Mouse (Mus musculus) stomach, embryonic 14.5 days (tissue): Measurements from ENCODE around the gene Plekhj1. TPM values are rescaled to one million over a fixed set of nuclear protein-coding genes. Genes with fewer than 3 reads are reported as not detected.
"Not testable (repeated sequence)": the region's sequence is repeated elsewhere in the genome, so short reads cannot be mapped to it uniquely, and the experiment has no call there.

Source experiments
- ATAC-seq: fragments of 200-750 bp; cut with Nextera tagmentation; 2 replicates; pipeline ENCODE4 v1.8.0; 2017; ENCODE audit warnings: low read depth, moderate TSS enrichment; ENCODE audit not compliant: insufficient number of reproducible peaks, insufficient read depth, low FRiP score
- H3K27ac ChIP-seq: fragments of 300-500 bp; sonication (generic); 2 replicates; pipeline ENCODE4 v1.5.1; 2014; ENCODE audit warnings: mild to moderate bottlenecking, low read length, moderate library complexity, mixed read lengths
- H3K27me3 ChIP-seq: fragments of 300-500 bp; sonication (generic); 2 replicates; pipeline ENCODE4 v1.6.1; 2014; ENCODE audit warnings: low read length, control low read depth, mixed read lengths; ENCODE audit not compliant: control insufficient read depth, insufficient read depth
- H3K36me3 ChIP-seq: fragments of 300-500 bp; sonication (generic); 2 replicates; pipeline ENCODE4 v1.6.1; 2014; ENCODE audit warnings: mild to moderate bottlenecking, control low read depth, low read length, moderate library complexity, mixed read lengths; ENCODE audit not compliant: control insufficient read depth, insufficient read depth
- H3K4me1 ChIP-seq: fragments of 300-500 bp; sonication (generic); 2 replicates; pipeline ENCODE4 v1.6.1; 2014; ENCODE audit warnings: low read length, control low read depth, mixed read lengths; ENCODE audit not compliant: control insufficient read depth, insufficient read depth
- H3K4me2 ChIP-seq: fragments of 300-500 bp; sonication (generic); replicated peaks from 2 replicates; pipeline ENCODE4 v1.6.1; 2014; ENCODE audit warnings: low read depth, low read length, control low read depth
- H3K4me3 ChIP-seq: fragments of 300-500 bp; sonication (generic); 2 replicates; pipeline ENCODE4 v1.5.1; 2014; ENCODE audit warnings: low read depth, low read length, control low read depth
- H3K9ac ChIP-seq: fragments of 300-500 bp; sonication (generic); replicated peaks from 2 replicates; pipeline ENCODE4 v1.6.1; 2014; ENCODE audit warnings: low read depth, mild to moderate bottlenecking, control low read depth, low read length, moderate library complexity, mixed read lengths
- H3K9me3 ChIP-seq: fragments of 300-500 bp; sonication (generic); 2 replicates; pipeline ENCODE4 v1.6.1; 2016; ENCODE audit warnings: low read depth, low read length, control low read depth; ENCODE audit not compliant: control insufficient read depth
- WGBS: fragments of 180-500 bp; shearing (Covaris S2); extraction: QIAGEN DNeasy Blood & Tissue Kit; methylation state at CpG from one replicate; pipeline ENCODE4 v1.1.7; 2014; 5-methylcytosine and 5-hydroxymethylcytosine counted together
- polyA plus RNA-seq: library from polyadenylated mRNA; unstranded; fragments of >200 nt; fragmentation: Nextera tagmentation; extraction: Ambion mirVana; gene quantifications from 2 replicates; pipeline ENCODE4 v1.2.1, GENCODE M21; 2014

Gene Plekhj1
- polyA plus RNA-seq, 1 experiment from 2014 or later, result 116 TPM

- H3K9me3 ChIP-seq, H3K27ac ChIP-seq, ATAC-seq, H3K9ac ChIP-seq, H3K4me2 ChIP-seq, H3K4me3 ChIP-seq, H3K27me3 ChIP-seq: not testable (repeated sequence)
- Histone ChIP-seq H3K36me3 (peaks cover 13% of the 10 kb centered on the region), H3K4me1 (peaks cover 21% of the 10 kb centered on the region)
- 81% methylated on average over 7 of the region's 9 CpGs for WGBS
These were observed 30.2 kb upstream of the Plekhj1 start for GRCm38 (mm10) chr10:80828587-80828986.

GRCm38 (mm10) chr10:80827870-80828420 is 29.5 kb upstream of the Plekhj1 start:
- H3K4me3 ChIP-seq, result peak overlapping the region; percentile 71
- no peak overlapping the region for H3K27ac ChIP-seq
- H3K36me3 ChIP-seq, result peaks cover 13% of the 10 kb centered on the region
- H3K27me3 ChIP-seq, result no peaks in the 10 kb centered on the region
- peak overlapping the region; percentile 97 for H3K4me2 ChIP-seq
- H3K9me3 ChIP-seq, result no peaks in the 10 kb centered on the region
- 76% methylated on average over 10 of the region's 10 CpGs for WGBS
- ATAC-seq, result no peak
- peak overlapping the region; percentile 95; the same call in 1 of the 2 replicates for H3K9ac ChIP-seq
- peaks cover 21% of the 10 kb centered on the region for H3K4me1 ChIP-seq

- peaks cover 21% of the 10 kb centered on the region for H3K4me1 ChIP-seq
- no peaks in the 10 kb centered on the region for H3K27me3 ChIP-seq
- peak overlapping the region; percentile 71 for H3K4me3 ChIP-seq
- peak overlapping the region; percentile 97 for H3K4me2 ChIP-seq
- H3K9ac ChIP-seq, result peak overlapping the region; percentile 95
- H3K36me3 ChIP-seq, result peaks cover 13% of the 10 kb centered on the region
- H3K9me3 ChIP-seq, result no peaks in the 10 kb centered on the region
- peak overlapping the region; percentile 90 for H3K27ac ChIP-seq
- WGBS, result 8% methylated on average over 29 of the region's 29 CpGs
- no peak for ATAC-seq
These were observed 28.8 kb upstream of the Plekhj1 start for GRCm38 (mm10) chr10:80827063-80827869.

GRCm38 (mm10) chr10:80826151-80827062 is 28.0 kb upstream of the Plekhj1 start, which contains the start of gene Oaz1:
Gene Oaz1, plus strand, starts transcription at chr10:80826656.
- no peaks in the 10 kb centered on the region for H3K9me3 ChIP-seq
- H3K4me1 ChIP-seq, result peaks cover 20% of the 10 kb centered on the region
- WGBS, result under 1% methylated on average over 73 of the region's 82 CpGs
- peak within 1 kb of the TSS; percentile 97 for H3K4me2 ChIP-seq
- peak within 1 kb of the TSS; percentile 90 for H3K27ac ChIP-seq
- H3K36me3 ChIP-seq, result peaks cover 13% of the 10 kb centered on the region
- peak; percentile 97 for ATAC-seq
- H3K27me3 ChIP-seq, result no peaks in the 10 kb centered on the region
- H3K4me3 ChIP-seq, result peak within 1 kb of the TSS; percentile 71
- peak within 1 kb of the TSS; percentile 95 for H3K9ac ChIP-seq

GRCm38 (mm10) chr10:80824827-80825226 is 26.4 kb upstream of the Plekhj1 start:
- Histone ChIP-seq H3K27ac (no peak overlapping the region), H3K4me1 (peaks cover 12% of the 10 kb centered on the region), H3K9me3 (no peaks in the 10 kb centered on the region), H3K27me3 (no peaks in the 10 kb centered on the region), H3K36me3 (peaks cover 11% of the 10 kb centered on the region), H3K4me2 (no peak overlapping the region), H3K4me3 (no peak overlapping the region), H3K9ac (no peak overlapping the region)
- ATAC-seq, result no peak
- WGBS, result 73% methylated on average over 2 of the region's 2 CpGs

GRCm38 (mm10) chr10:80823847-80824643 is 25.6 kb upstream of the Plekhj1 start:
- no peaks in the 10 kb centered on the region for H3K9me3 ChIP-seq
- H3K4me1 ChIP-seq, result peaks cover 7% of the 10 kb centered on the region; the same call in 1 of the 2 replicates
- no peak overlapping the region for H3K4me2 ChIP-seq
- H3K4me3 ChIP-seq, result no peak overlapping the region
- no peaks in the 10 kb centered on the region for H3K27me3 ChIP-seq
- no peak for ATAC-seq
- no peak overlapping the region for H3K9ac ChIP-seq
- WGBS, result 62% methylated on average over 8 of the region's 8 CpGs
- 0 out of 2 replicates have a peak overlapping the region, but pooled peaks have one; percentile 33 for H3K27ac ChIP-seq
- H3K36me3 ChIP-seq, result peaks cover 3% of the 10 kb centered on the region; the same call in 1 of the 2 replicates

GRCm38 (mm10) chr10:80823316-80823715 is 24.9 kb upstream of the Plekhj1 start:
- no peak for ATAC-seq

More at GRCm38 (mm10) chr10:80823316-80823715, 24.9 kb upstream of the Plekhj1 start:
- peaks cover 7% of the 10 kb centered on the region; the same call in 1 of the 2 replicates for H3K4me1 ChIP-seq
- 92% methylated on average over 1 of the region's 1 CpGs for WGBS
- H3K9ac ChIP-seq, result no peak overlapping the region
- H3K27me3 ChIP-seq, result no peaks in the 10 kb centered on the region
- H3K27ac ChIP-seq, result no peak overlapping the region
- no peak overlapping the region for H3K4me2 ChIP-seq
- H3K4me3 ChIP-seq, result no peak overlapping the region
- H3K36me3 ChIP-seq, result peaks cover 3% of the 10 kb centered on the region; the same call in 1 of the 2 replicates
- no peaks in the 10 kb centered on the region for H3K9me3 ChIP-seq
